ENCODE assay signal across 14 mouse cellular contexts in genomic region chr1:87003169-87003552, GRCm38 (mm10).
DNase-seq lines count a peak whose midpoint lies in the region; ATAC-seq lines count a peak whose summit lies in the region.
"Had no signal": no experiment of that assay in that cellular context is flagged by ENCODE, and none has a peak within 500 bp of the region (broad histone marks: within the 10 kb centered on the region; RNA-seq: fewer than 3 reads in every experiment).

No protein-coding gene starts in this region.

- no peaks in the 10 kb centered on the region for H3K4me1 ChIP-seq in embryonic facial prominence, embryonic 15.5 days
- H3K4me1 ChIP-seq in hindbrain, embryonic 13.5 days (replicated peaks): peaks cover 21% of the 10 kb centered on the region
- peaks cover 24% of the 10 kb centered on the region for H3K4me1 ChIP-seq in neural tube, embryonic 12.5 days
- H3K4me1 ChIP-seq: limb, embryonic 15.5 days; megakaryocyte, embryonic 14.5 days had no signal

- peak; percentile 75 for DNase-seq in embryo, embryonic 10.5 days (ENCODE audit: low spot score)
- DNase-seq in kidney, postnatal 10 days: no peak
- no peak for DNase-seq in kidney, postnatal 25 days
- DNase-seq: cerebellum, adult 11-12 months; lung, adult 2 months; right cerebral cortex, postnatal 14 days had no signal

- WGBS in embryonic facial prominence, embryonic 15.5 days: 58% methylated on average over 2 of the region's 2 CpGs
- WGBS in hindbrain, embryonic 13.5 days: 8% methylated on average over 2 of the region's 2 CpGs
- WGBS in neural tube, embryonic 12.5 days: 3% methylated on average over 2 of the region's 2 CpGs

- H3K4me3 ChIP-seq in embryonic facial prominence, embryonic 15.5 days (replicated peaks): no peak overlapping the region
- H3K4me3 ChIP-seq in hindbrain, embryonic 13.5 days: no peak overlapping the region
- H3K4me3 ChIP-seq in neural tube, embryonic 12.5 days: no peak overlapping the region
- H3K4me3 ChIP-seq: layer of hippocampus, adult 2 months; limb, embryonic 15.5 days; megakaryocyte, embryonic 14.5 days had no signal

- no peaks in the 10 kb centered on the region; the same call in 1 of the 2 replicates for H3K9me3 ChIP-seq in embryonic facial prominence, embryonic 15.5 days (replicated peaks)
- no peaks in the 10 kb centered on the region for H3K9me3 ChIP-seq in hindbrain, embryonic 13.5 days
- H3K9me3 ChIP-seq in neural tube, embryonic 12.5 days: no peaks in the 10 kb centered on the region
- H3K9me3 ChIP-seq: limb, embryonic 15.5 days had no signal

- H3K27ac ChIP-seq in embryonic facial prominence, embryonic 15.5 days (replicated peaks): no peak overlapping the region
- peak overlapping the region; percentile 30; the same call in 1 of the 2 replicates for H3K27ac ChIP-seq in hindbrain, embryonic 13.5 days
- peak overlapping the region; percentile 21; the same call in 1 of the 2 replicates for H3K27ac ChIP-seq in neural tube, embryonic 12.5 days
- H3K27ac ChIP-seq: layer of hippocampus, adult 2 months; limb, embryonic 15.5 days had no signal

- H3K36me3 ChIP-seq in embryonic facial prominence, embryonic 15.5 days: no peaks in the 10 kb centered on the region
- H3K36me3 ChIP-seq in hindbrain, embryonic 13.5 days: peaks cover 6% of the 10 kb centered on the region; the same call in 1 of the 2 replicates
- H3K36me3 ChIP-seq in neural tube, embryonic 12.5 days: no peaks in the 10 kb centered on the region
- H3K36me3 ChIP-seq: limb, embryonic 15.5 days had no signal

- ATAC-seq in embryonic facial prominence, embryonic 15.5 days (ENCODE audit: insufficient number of reproducible peaks, low FRiP score, low TSS enrichment, low read depth): 0 out of 2 replicates have a peak, but pooled peaks have one; percentile 43
- ATAC-seq in hindbrain, embryonic 13.5 days (ENCODE audit: low FRiP score): peak; percentile 71; the same call in 1 of the 2 replicates
- peak; percentile 84 for ATAC-seq in neural tube, embryonic 12.5 days (ENCODE audit: low FRiP score, low read depth)
- no peak for ATAC-seq in megakaryocyte progenitor cell, adult 5-6 weeks (replicated peaks; ENCODE audit: poor library complexity)
- ATAC-seq: CD4-positive, CD25-positive, alpha-beta regulatory T cell, adult 4 months had no signal

- H3K9ac ChIP-seq in embryonic facial prominence, embryonic 15.5 days: no peak overlapping the region
- H3K9ac ChIP-seq in hindbrain, embryonic 13.5 days: no peak overlapping the region
- no peak overlapping the region for H3K9ac ChIP-seq in neural tube, embryonic 12.5 days
- H3K9ac ChIP-seq: limb, embryonic 15.5 days had no signal

- no peak overlapping the region for H3K4me2 ChIP-seq in embryonic facial prominence, embryonic 15.5 days (replicated peaks)
- H3K4me2 ChIP-seq in hindbrain, embryonic 13.5 days: no peak overlapping the region
- no peak overlapping the region for H3K4me2 ChIP-seq in neural tube, embryonic 12.5 days (replicated peaks)
- H3K4me2 ChIP-seq: limb, embryonic 15.5 days had no signal

- H3K27me3 ChIP-seq in embryonic facial prominence, embryonic 15.5 days: no peaks in the 10 kb centered on the region
- no peaks in the 10 kb centered on the region for H3K27me3 ChIP-seq in hindbrain, embryonic 13.5 days
- H3K27me3 ChIP-seq in neural tube, embryonic 12.5 days (replicated peaks): no peaks in the 10 kb centered on the region
- H3K27me3 ChIP-seq: limb, embryonic 15.5 days; megakaryocyte, embryonic 14.5 days had no signal
